Mouse (Mus musculus): ENCODE data around the gene Wbp4. TPM values are rescaled to one million over a fixed set of nuclear protein-coding genes. Genes with fewer than 3 reads are reported as not detected.

The Wbp4 gene
- polyA plus RNA-seq (2012; ENCODE audit: low replicate concordance), result 6.9 and 12.2 TPM in 2 replicates

DNA sequence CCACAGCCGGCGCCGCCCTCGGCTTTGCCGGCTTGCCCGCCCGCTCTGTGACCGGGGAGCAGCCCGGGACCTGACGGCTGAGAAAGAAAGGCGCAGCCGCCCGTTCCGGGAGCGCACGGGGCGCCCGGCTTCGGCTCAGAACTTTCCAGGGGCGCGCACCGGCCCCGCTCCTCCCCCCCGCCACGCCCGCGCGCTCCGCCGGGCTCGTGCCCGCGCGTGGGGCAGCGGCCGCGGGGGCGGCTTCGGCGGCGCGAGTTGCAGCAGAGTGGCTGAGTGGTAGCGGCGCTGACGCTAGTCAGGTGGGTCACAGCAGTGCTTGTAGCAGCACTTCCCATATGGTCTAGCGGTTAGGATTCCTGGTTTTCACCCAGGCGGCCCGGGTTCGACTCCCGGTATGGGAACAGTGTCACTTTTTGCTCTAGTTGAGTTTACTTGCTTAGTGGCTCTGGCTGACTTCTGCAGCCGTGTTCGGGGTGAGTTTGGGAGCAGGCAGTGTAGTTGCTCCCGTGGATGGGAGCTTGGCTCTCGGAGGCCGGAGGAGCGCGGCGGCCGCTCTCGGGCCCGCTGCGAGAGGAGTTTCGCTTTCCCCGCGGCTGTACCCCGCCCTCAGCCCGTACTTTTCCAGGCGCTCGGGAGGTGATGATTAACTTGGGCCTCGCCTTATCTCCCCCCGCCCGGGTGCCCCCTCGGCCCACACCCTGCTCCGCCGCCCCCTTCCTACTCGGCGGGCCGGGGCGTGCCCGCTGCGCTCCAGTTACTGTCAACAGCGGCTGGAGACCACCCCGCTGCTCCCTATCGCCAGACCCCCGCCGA is at the start of gene Wbp4:
TSS of gene Wbp4 (minus strand) at position 182 of the 813 bp plus-strand sequence.

DNA sequence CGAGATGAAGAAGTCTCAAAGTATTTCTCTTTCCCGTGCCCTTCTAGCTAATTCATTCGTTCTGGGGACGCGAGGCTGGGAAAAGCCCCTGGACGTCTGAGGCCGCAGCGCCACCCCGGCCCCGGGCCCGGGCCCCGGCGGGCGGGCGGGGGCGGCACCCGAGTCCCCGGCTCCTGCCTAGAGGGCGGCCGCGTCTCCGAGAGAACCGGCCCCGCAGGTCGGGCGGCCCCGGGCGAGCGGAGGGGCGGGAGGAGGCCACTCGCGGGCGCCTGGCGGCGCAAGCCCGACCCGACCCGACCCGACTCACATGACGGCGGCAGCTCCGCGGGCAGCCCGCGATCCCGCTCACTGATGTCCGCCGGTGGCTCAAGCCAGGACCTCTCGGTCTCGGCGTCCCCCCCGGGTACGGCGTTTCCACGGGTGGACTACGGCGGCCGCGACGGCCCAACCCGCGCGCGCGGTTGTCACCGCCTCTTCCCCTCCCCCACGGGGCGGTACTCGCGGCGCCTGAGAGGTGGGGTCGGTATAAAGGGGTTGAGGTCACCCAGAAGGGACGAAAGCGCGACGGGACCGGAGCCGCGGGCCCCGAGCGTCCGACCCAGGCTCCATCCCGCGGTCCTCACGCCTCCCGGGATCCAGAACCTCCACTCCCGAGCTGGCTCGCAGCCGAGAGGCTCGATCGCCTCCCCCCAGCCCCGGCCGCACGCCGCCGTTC is 539 bp downstream of the Wbp4 start, which contains the start of gene Elf1:
TSS of gene Elf1 (plus strand) at position 571 of the 715 bp plus-strand sequence.

GRCm38 (mm10) chr14:79451681-79452590 is 29.4 kb downstream of the Wbp4 start, which contains the start of gene Kbtbd6:
Kbtbd6 (plus strand) TSS chr14:79451835.

DNA sequence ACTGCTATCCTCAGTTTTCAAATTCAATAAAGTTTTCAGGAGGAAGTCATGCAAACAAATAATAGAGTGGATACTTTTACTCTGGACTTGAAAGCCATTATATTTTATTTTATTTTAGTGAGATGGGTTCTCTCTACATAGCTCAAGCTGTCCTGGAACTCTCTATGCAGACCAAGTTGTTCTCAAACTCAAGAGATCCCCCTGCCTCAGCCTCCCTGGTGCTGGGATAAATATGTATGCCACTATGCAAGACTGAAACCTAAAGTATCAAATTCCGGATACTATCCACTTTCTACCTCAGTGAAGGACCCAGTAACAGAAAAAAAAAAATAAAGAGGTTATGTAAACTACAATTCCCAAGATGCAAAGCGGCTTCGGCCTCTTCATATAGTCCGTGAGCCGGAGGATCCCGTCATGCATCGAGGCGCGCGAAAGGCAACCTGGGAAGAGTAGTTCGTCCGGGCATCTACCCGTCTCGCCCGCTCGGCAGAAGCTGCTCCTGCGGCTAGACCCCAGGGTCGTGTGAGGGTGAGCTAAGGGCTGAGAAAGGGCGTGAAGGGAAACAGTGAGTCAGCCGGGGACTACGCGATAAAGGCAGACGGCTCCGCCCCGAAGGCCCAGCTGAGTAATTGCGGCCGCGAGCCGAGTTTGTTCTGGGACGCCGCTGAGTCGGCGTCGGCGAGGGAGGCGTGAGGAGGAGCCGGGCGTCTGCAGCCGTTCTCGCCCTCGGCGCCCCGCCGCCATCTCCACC is 55.2 kb downstream of the Wbp4 start, which contains the start of gene Kbtbd7:
TSS of gene Kbtbd7 (plus strand) at position 533 of the 751 bp plus-strand sequence.

Other genes starting within 250 kb of the Wbp4 start
- not detected in 2 replicates for gene Zfp957, start 234.2 kb downstream of the Wbp4 start, polyA plus RNA-seq (2012; ENCODE audit: low replicate concordance)
- gene Rgcc, start 179.9 kb downstream of the Wbp4 start, polyA plus RNA-seq (2012; ENCODE audit: low replicate concordance), result 19.8 and 28.5 TPM in 2 replicates
- 22.1 and 26.2 TPM in 2 replicates for gene Naa16, start 90.7 kb downstream of the Wbp4 start, polyA plus RNA-seq (2012; ENCODE audit: low replicate concordance)
- gene Mtrf1, start 83.7 kb downstream of the Wbp4 start, polyA plus RNA-seq (2012; ENCODE audit: low replicate concordance), result 0.20 and 0.33 TPM in 2 replicates
- gene Kbtbd7, start 55.0 kb downstream of the Wbp4 start, polyA plus RNA-seq (2012; ENCODE audit: low replicate concordance), result 4.7 and 5.5 TPM in 2 replicates
- gene Kbtbd6, start 29.7 kb downstream of the Wbp4 start, polyA plus RNA-seq (2012; ENCODE audit: low replicate concordance), result 0.39 and 0.46 TPM in 2 replicates
- gene Elf1, start 326 bp downstream of the Wbp4 start, polyA plus RNA-seq (2012; ENCODE audit: low replicate concordance), result 12.2 and 13.3 TPM in 2 replicates
- gene Sugt1, start 106.2 kb upstream of the Wbp4 start, polyA plus RNA-seq (2012; ENCODE audit: low replicate concordance), result 0.94 and 2.6 TPM in 2 replicates
- not detected in 2 replicates for gene Cnmd, start 180.7 kb upstream of the Wbp4 start, polyA plus RNA-seq (2012; ENCODE audit: low replicate concordance)

Measured in hematopoietic multipotent progenitor cell, adult 10-12 weeks (in vitro differentiated cells).